Mouse (Mus musculus) right cerebral cortex, adult 18-20 months (tissue): ENCODE measurements around the gene H1foo.

ENCODE experiments used
- DNase-seq: peaks from one replicate; pipeline ENCODE4 v3.0.0; 2022; ENCODE audit warnings: mixed read lengths

The H1foo gene

DNA sequence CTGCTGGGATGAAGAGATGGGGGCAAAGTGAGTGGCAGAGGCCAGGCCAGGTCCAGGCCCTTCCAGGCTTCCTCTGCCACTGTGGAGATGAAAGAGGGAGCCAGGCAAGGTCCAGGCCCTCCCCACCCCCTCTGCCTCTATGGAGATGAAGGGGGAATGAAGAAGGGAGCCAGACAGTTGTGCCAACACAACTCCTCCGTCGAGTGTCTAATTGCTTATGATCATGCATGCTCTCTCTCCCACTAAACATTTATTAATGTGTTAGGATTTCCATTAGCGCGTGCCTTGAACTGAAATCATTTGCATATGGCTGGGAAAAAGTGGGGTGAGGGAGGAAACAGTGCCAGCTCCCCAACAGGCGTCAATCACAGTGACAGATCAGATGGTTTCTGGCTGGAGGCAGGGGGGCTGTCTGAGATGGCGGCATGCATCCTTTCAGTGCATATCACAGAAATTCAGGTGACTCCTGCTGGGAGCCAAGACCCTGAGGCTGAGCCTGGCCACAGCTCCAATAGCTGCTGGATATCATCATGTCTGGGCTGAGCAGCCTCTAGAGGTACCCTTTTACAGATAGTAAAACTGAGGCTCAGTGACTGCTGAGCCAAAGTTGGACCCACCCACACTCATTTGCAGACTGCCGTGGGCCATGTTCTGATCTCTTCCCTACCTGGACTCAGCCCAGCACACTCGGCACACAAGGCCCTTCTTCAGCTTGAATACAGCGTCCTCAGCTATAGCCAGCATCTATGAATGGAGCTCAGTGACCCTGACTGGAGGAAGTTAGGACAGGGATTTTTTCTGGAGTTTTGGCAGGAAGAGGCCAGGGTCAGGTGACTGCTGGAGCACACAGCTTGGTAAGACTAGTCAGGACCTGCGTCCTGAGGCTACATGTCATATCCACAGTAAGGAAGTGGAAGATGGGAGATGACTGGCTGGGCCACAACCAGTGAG lies 17.2 kb upstream of the H1foo start:
- DNase-seq = no peak

- DNase-seq = no peak
These were observed 14.7 kb upstream of the H1foo start for GRCm38 (mm10) chr6:115930018-115930417.

DNA sequence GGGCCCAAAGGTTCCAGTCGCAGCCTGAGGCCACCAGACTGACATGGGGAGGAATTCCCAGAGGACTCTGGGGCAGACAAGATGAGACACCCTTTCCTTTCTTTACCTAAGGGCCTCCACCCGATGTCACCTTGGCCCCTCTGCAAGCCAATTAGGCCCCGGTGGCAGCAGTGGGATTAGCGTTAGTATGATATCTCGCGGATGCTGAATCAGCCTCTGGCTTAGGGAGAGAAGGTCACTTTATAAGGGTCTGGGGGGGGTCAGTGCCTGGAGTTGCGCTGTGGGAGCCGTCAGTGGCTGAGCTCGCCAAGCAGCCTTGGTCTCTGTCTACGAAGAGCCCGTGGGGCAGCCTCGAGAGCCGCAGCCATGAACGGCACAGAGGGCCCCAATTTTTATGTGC lies 13.1 kb upstream of the H1foo start, which contains the start of gene Rho:
Rho (plus strand) TSS at position 110 of the 400 bp plus-strand sequence.
- DNase-seq = no peak

DNA sequence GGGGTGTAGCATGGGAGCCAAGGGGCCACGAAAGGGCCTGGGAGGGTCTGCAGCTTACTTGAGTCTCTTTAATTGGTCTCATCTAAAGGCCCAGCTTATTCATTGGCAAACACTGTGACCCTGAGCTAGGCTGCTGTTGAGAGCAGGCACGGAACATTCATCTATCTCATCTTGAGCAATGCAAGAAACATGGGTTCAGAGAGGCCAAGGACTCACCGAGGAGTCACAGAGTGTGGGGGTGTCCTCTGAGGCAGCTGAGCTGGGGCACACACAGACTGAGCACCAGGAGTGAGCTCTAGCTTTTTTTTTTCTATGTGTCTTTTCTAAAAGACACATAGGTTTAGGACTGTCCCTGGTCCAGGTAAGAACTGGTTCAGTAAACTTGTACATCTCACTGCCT lies 12.3 kb upstream of the H1foo start:
- DNase-seq = no peak

- DNase-seq = no peak
These were observed 9.2 kb upstream of the H1foo start for GRCm38 (mm10) chr6:115935544-115935943.

DNA sequence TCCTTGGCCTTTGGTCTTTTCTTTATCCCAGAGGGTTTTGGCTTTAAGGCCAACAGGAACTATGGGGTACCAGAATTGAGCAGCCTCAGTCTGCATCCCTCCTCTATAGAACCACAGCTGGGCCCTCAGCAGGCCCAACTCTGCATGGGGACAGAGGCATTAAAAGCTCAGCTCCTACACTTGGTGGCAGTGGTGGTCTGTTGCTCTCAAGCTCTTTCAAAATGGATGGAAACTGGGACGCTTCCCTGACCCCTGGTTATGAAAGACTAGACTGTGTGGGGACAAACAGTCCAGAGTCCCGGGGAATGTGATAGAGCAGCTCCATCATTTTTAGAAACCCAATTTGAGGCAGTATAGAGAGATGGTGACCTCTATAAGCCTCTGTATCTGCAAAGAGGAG lies 6.7 kb upstream of the H1foo start:
- no peak for DNase-seq

DNA sequence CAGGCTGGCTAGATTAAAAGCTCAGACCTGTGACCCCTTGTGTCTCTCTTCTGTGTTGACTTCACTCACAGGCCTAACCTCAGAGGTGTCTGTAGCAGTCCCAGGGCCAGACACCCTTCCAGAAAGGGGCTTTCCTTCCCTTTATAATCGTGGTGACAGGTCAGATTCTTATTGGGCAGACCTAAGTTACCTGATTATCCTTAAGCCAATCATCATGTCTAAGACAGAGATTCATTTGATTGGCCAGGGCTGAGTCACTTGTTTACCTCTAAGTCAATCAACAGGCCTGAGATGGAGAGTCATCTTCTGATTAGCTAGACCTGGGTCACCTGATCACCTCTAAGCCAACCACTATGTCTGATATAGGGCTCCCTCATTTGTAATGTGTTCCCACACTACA lies 5.9 kb upstream of the H1foo start:
- DNase-seq = no peak

- no peak for DNase-seq
These were observed 4.1 kb upstream of the H1foo start for GRCm38 (mm10) chr6:115940603-115941002.

DNA sequence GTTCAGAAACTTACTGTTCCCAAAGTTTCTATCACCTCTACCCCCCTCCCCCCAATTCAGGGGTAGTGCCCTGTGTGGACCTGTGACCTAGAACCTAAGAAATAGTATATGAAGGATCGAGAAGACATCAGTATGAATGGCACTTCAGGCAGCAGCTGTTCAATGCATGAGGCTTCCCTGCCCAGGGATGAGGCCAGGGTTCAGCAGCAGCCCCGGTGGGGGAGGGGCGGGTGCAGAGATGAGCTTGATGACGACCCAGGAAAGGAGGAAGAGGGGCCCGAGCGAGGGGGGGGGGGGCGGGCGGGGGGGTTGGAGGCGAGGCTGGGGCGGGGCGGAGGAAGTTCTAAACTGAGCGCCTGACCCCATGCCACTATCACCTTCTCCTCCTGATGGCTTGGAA lies 3.6 kb upstream of the H1foo start:
- no peak for DNase-seq

GRCm38 (mm10) chr6:115943498-115944427 lies 975 bp upstream of the H1foo start:
- DNase-seq = no peak

GRCm38 (mm10) chr6:115945633-115946032 lies 895 bp downstream of the H1foo start:
- no peak for DNase-seq

GRCm38 (mm10) chr6:115946389-115946788 lies 1.7 kb downstream of the H1foo start:
- no peak for DNase-seq

DNA sequence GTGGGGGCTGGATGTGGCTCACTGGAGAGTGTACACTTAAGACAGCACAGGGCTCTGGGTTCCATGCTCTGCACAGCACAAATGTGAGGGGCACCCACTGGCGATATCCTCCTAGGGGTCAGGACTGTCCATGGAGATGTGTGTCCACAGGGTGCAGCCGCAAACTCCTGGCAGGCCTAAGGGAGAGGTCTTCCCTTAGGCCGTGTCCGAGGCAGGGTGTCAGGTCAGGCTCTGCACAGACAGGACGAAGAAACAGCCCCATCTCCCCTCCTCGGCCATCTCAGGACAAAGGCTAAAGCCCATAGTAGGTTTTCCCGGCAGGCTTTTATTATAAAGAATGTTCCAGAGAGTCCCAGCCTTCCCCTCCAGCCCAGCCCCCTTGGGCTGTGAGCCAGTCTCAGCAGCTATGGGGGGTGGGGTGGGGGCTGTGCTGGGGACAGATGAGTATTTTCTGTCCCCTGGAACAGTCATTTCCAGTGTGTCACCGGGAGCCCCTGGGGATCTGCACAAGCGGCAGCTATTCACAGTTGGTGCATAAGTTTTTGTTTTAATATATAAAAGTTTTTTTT lies 9.9 kb downstream of the H1foo start:
- no peak for DNase-seq

DNA sequence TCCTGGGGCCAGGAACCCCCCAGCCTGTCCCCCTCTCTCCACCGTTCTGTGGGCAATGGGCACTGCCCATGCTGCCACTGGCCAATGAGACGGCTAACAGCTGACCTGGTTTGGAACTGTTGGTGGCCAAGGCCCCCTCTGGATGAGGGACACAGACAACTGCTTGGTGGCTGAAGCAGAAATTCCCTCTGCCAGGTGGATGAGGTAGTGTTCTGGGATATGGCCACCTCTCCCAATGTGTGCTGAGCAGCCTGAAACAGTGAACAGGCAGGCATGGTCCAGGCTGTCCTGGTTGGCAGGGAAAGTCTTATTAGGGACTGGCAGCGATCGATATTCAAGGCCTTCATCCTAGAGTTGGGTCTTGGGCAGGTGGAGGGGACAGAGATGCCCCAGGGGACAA lies 10.4 kb downstream of the H1foo start:
- no peak for DNase-seq

- DNase-seq = no peak
These were observed 10.9 kb downstream of the H1foo start for GRCm38 (mm10) chr6:115955664-115956063.

DNA sequence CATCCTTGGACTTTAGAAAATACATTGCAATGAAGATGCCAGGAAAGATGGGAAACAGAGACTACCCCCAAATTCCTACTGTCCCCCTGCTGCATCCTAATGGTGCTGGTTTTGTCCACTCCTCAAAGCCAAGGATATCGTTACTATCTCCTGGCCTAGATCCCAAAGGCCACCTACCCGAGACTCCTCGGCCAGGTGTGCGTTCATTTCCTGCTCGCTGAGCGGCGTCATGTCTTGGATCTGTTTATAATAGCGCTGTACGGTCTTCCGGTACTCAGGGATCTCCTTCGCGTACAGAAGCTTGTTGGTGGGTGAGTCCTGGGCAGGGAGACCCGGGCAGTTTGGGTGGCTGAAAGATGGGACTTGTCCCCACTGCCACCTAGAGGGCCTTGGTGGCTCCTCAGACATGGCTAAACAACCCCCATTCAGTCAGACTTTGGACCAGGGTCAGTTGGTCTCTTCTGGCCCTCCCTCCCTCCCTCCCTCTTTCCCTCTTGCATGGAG lies 11.7 kb downstream of the H1foo start:
- DNase-seq = no peak

DNA sequence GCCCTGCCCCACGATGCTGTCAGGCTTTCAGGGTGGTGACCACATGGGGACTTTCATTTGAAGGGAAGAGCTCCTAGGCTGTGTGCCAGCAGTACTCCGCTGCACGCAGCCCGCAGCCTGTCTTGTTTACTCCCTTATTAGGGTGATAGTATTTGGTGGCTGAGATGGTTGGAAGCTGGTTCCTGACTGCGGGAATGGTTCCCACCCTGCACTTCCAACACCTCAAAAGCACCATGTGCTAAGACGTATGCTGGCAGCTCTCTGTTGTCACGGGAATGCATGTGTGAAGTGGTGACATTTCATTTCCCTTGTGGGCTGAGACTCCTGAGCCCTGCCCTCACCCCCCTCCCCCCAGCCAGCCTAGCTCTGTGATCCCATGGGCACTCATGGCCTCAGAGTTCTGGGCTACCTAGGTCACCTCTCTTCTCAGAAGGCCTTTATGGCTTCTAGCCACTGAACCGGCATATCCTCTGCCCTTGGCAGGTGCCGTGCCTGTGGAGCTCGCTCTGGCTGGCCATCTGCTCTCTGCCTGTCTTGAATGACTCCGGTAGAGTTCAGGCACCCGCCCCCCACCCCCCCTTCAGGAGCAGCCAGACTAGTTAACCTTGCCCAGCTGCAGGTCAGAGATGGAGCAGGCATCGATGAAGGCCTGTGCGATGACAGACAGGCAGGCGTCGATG lies 12.3 kb downstream of the H1foo start:
- no peak for DNase-seq

DNA sequence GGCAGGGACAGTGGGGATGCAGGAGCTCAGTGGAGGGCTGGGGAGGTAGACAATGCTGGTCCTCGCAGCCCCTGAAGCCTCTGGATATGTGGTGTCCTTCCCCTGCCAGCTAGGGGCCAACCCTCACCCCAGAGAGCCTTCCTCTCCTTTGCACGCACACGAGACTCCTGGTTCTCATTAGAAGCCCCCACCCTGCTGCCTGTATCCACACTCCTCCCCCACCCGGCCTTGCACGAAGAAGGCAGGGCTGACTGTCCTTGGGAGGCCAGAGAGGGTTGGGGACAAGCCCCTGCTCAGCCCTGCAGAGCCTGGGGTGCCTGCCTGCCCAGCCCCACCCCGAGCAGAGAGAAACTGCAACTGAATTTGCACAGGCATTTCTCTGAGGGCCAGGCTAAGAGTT lies 12.9 kb downstream of the H1foo start:
- no peak for DNase-seq

DNA sequence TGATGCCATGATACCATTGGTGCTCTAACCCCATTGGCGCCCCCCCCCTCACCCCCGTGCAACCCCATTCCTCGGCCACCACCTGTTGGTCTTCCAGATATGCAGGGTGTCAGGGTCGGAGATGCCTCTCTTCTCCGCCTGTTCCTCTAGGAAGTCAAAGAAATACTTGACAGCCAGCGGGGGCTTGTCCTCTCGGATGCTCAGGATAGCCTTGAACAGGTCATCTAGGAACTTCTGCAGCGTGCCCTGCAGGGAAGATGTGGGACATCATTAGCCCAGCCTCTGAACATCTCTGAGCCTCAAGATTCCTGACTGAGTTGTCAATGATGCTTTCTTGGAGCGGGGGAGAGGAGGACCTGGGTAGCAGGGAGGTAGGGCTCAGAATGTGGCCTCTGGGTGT lies 13.7 kb downstream of the H1foo start:
- DNase-seq = no peak

DNA sequence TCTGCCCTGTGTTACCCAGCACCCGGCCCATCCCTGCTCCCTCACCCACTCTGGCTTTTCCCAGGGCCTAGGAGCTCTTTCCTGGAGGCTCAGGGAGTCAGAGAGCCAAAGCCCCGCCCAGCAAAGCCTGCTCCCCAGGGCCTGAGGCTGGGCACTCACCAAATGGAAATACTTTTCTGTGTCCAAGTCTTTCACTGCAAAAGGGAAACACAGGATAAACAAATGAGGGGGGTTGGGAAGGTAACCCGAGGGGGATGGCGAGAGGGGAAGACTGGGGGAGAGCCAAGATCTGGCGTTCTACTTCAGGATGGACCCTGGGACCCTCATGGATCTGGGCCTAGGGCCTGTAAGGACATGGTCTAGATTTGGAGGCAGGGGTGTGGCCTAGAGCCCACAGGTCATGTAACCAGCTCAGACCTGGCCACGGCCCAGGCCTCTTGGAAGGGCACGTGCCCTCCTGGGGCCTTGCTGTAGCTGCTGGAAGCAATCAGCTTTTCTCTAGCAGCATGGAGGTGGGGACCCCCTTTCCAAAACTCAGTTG lies 14.5 kb downstream of the H1foo start:
- DNase-seq = no peak

DNA sequence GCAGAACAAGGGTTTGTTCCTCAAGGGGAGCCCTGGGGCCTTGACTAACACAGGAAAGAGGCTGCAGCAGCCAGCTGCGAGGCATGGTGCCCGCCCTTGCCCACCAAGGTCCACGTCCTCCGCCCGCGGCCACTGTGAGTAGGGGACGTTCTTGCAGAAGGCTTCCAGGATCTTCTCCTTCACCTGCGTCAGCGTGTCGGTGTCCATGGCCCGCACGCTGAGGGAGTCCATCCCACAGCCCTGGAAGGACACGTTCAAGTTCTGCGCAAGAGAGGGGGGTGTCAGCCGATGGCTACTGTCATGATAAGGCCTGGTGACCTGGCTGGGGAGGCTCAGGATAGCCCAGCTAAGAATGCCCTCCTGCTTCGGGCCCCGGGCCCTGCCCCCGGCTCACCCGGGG lies 15.6 kb downstream of the H1foo start:
- DNase-seq = no peak

DNA sequence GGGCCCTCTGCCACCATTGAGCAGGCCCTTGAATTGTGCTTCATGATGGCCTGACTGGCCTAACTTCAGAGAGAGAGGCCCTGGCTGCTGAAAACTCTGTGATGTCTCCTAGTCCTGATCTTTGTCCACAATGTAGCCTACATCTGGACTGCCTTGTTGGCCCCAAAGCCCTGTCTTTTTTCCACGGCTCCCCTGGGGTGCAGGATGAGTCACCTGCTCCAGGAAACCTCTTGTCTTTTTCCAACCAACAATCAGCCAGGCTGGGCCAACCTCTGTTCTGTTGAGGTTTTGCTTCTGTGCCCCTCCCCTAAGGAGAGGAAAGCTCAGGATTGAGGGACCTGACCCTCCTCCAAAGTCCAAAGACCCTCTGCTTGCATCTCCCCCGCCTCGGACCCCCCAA lies 17.0 kb downstream of the H1foo start:
- no peak for DNase-seq
